Mouse (Mus musculus): ENCODE measurements around the gene Ptprt.
A peak's percentile ranks its signal among the peaks of the same experiment; 100 is the strongest.

Ptprt gene

GRCm38 (mm10) chr2:162660941-162661386, at the start of gene Ptprt:
Ptprt (minus strand) TSS chr2:162661147.
- DNase-seq = peak; percentile 35

DNA sequence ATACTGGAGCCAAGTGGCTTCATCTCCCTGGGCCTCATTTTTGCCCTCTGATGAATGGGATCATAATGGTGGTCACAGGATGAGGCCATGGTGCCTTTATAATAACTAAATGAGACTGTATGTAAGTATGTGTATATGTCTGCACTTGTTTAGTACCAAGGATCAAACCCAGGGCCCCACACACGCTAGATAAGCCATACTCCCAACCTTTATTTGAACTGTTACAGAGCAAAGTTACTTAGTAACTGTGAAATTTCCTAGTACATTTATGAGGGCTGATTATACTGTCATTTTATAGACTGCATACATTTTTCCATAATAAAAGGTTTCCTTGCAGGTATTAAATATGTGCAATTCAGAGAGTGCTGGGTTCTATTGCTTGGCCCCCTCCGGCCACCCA, 49.5 kb upstream of the Ptprt start:
- no peak for DNase-seq

DNA sequence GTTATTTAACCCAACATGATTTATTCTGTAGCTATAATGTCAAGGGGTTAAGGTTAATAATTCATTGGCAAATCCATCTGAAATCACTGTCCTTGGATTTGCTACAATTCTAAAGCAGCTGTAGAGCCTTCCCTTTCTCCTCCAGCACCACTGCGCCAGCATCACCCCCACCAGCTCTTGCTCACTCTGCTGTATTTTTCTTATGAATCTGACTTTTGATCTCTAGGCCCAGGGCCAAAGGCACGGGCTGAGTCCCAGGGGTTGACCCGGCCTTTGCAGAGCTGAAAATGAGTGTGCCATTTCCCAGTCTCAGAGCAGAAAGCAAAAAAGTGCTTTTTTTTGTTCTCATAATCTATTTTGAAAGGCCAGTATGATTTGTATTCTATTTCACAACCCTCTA, 38.7 kb upstream of the Ptprt start:
- DNase-seq = no peak

DNA sequence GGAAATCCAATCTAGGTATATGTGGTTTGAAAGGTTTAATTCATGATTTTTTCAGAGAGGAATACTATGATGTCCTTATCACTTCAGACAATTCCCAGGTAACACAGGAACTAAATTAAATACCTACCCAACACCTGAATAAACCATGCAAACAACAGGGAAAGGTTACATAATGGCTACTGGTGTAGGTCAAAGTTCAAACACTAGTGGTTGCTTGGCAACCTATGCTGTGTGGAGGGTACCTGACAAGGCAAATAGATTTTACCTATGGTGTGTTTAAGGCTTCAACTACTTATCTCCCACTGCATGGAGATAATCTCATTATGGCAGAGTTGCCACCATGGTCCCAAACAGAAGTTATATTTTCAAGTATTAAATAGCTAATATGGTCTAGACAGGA, 38.1 kb upstream of the Ptprt start:
- no peak for DNase-seq

DNA sequence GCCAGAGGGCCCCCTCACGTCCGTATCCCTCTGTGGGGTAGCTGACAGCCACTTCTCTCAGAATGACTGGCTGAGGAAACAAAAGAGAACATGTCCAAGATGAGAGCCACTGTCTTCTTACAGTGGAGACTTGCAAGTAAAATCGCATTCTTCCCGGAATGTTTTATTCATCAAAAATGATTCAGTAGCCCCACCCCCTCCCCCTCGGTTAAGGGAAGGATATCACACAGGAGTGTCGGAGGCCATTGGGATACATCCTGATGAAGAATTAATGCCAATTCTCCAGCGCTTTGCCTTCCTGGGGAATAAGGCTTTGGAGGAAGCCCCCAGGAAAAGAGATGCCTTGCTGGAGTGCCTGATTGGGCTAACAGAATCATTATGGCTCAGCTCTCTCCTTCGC, 37.1 kb upstream of the Ptprt start:
- no peak for DNase-seq

GRCm38 (mm10) chr2:162697151-162697550, 36.2 kb upstream of the Ptprt start:
- DNase-seq = peak; percentile 32

DNA sequence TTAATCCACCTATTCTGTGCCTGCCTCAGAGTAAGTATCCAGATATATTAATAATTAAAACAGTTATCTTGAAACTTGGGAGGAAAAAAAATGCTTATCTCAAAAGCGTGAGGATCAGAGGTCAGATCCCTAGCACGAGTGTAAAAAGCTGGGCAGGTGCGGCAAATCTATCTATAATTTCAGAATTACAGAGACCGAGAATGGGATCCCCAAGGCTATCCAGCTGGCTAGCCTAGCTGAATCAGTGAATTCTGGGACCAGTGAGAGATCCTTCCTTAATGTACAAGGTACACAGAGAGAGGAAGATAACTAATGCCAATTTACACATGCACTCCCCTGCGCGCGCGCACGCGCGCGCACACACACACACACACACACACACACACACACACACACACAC, 31.2 kb upstream of the Ptprt start:
- no peak for DNase-seq

GRCm38 (mm10) chr2:162682674-162683073, 21.7 kb upstream of the Ptprt start:
- peak; percentile 54 for DNase-seq

GRCm38 (mm10) chr2:162662431-162662970, 1.6 kb upstream of the Ptprt start:
- DNase-seq = no peak

GRCm38 (mm10) chr2:162661733-162662132, 786 bp upstream of the Ptprt start:
- no peak for DNase-seq

DNA sequence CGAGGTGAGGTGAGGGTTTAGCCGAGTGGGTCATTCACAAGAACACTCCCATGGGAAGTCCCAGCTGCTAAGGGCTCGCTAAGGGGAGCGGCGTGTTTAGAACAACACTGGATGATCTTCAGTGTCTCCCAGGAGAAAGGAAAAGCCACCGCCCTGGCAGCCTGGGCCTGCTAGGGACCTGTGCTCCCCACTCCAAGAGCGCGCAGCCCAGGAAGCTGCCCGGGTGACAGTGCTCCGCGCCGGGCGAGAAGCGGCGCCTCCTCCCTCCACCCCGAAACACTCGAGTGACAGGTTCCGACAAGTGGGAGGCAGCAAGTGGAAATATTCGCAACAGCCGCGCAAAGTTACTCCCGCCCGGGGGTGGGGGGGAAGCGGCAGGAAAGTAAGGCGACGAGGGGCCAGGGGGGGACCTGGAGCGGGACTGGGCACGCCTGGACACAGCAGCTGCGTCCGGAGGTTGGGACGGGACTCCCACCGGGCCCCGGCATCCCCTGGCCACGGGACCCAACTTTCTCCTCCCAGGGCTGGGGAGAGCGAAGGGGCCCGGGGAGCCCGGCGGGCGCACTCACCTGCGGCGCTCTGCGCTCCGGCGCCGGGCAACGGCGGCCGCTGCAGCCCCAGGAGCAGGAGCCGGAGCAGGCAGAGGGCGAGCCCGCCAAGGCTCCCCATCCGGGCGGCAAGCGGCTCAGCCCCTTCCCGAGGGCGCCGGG, 561 bp downstream of the Ptprt start:
- DNase-seq = no peak

GRCm38 (mm10) chr2:162658997-162659396, 1.9 kb downstream of the Ptprt start:
- DNase-seq = peak; percentile 90

- no peak for DNase-seq
These were observed 3.4 kb downstream of the Ptprt start for GRCm38 (mm10) chr2:162657541-162657940.

DNA sequence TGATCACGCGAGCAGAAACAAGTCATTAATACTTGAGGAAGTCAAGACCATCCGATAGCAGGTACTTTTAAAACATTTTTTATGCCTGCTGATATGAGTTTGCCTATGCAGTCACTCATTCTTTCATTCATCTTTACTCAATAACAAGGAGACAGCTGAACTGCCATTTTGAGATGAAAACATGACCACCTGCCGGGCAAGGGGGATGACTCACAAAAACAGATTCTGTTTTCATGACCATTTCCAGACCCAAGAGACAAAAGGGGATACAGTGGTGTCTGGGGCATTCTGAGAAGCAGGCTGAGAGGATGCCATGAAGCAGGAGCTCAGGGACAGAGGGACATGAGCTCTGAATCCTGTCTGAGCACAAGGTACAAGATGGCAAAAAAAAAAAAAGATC, 6.5 kb downstream of the Ptprt start:
- no peak for DNase-seq

DNA sequence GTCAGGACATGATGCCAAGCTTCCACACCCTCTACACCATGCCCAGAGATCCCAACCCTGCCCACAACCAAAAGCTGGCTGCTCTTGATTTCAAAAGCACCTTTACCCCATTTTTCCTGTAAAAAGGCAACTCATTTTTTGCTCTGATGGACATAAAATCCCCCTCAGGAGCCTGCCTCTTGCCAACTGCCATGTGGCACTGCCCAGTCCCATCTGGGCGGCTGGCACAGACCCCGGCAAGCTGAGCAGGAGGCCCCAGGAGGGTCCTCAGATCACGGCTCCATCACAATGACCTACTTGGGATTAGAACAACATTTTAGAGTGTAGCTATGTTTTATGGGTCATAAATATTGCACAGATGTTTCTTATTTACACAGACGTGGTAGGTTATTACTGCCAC, 22.3 kb downstream of the Ptprt start:
- DNase-seq = peak; percentile 95

GRCm38 (mm10) chr2:162637537-162637936, 23.4 kb downstream of the Ptprt start:
- DNase-seq = peak; percentile 54

DNA sequence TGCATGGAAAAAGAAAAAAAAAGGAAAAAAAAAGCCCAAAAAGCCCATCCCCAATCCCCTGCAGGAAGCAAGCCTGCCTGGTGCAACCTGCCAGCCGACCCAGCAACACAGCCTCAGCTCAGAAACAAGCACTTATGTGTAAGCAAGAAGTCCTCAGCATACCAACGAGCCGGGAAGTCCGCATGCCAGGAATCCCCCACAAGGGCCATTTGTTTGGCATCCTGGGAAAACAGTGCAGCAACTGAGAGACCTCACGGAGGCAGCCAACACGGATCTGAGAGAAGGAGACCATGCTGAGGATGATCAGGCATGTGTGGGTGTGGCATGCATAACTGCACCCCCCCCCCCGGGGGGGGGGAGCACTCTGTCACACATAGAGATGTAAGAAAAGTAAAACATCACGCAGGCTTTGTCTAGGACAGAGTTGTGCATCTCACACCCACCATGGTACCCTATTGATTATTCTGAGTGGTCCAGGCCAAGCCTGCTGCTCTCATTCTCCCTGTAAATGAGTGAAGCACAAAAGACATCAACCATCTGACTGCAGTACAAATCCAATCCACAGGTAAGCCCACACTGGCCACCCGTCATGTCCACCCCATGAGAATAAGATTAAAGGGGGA, 24.4 kb downstream of the Ptprt start:
- DNase-seq = no peak

GRCm38 (mm10) chr2:162634901-162635300, 26.0 kb downstream of the Ptprt start:
- no peak for DNase-seq

GRCm38 (mm10) chr2:162626076-162626475, 34.9 kb downstream of the Ptprt start:
- DNase-seq = no peak

DNA sequence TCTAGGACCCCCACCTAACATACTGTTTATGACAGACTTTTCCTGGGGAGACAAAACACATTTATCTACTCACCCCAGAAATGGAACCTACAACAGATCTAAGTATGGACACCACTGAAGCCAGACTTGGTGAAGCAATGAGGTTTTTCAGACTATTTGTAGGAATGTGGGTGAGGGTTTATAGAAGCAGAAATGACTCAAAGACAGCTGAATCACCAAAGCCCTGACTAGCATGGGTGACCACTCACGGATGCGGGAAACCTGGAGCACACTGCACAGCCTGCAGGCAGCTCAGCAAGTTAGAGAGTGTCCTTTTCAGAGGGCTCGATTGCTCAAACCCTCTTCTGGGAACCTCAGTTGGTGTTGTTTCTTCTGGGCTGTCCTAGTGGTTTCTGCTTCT, 36.2 kb downstream of the Ptprt start:
- DNase-seq = no peak

GRCm38 (mm10) chr2:162614256-162614655, 46.7 kb downstream of the Ptprt start:
- no peak for DNase-seq

DNA sequence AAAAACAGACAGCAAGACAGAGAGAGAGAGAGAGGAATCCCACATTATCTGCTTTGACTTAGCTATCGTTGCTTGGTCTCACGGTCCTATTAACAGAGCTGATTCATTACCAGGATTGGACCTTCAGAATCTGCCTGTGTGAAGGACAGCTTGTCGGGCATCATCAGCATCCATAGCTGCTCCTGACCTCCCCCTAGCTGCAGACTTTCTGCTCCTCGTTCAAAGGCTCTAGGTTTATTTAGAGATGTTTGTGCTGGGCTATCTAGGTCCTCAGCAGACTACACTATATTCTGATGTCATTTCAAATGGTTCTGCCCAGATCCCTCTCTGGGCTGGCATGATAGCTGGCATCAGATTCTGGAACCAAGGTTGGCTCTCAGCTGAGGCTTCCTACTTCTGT, 47.5 kb downstream of the Ptprt start:
- no peak for DNase-seq

- DNase-seq = no peak
These were observed 58.2 kb downstream of the Ptprt start for GRCm38 (mm10) chr2:162602721-162603120.

DNA sequence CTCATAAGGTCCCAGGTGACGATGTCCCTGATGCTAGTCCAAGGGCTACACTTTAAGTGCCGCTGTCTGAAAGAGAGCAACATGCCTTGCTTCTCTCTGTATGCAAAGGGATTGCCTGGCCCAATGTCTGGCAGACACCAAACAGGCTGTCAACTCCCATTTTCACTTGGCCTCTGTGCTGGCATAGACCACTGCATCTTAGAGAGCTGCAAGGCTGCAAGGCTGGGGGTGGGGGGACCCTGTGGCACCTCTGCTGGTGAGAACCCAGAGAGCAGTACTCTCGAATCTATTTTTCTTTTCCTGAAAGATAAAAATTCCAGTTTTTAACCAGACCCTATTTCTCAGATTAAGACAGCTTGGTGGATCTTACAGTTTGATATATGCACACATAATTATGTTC, 69.6 kb downstream of the Ptprt start:
- no peak for DNase-seq

DNA sequence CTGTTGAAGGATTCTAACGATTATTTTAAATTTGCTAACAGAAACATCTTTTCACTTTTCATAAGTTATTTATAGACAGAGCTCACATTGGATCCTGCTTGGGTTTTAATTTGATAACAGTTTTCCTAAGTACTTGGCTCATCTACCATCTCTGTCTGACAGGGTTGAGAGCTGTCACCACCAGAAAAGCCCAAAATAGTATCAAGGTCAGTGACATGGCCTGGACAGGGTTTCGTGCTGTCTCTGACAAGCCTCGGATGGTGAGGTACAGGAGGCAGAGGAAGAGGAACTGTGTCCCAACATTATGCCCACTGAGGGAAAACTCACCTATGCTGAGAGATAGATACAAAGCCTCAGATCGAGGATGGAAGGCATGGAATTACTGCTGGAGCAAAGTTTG, 79.3 kb downstream of the Ptprt start:
- no peak for DNase-seq
